In the genomic region with DNA sequence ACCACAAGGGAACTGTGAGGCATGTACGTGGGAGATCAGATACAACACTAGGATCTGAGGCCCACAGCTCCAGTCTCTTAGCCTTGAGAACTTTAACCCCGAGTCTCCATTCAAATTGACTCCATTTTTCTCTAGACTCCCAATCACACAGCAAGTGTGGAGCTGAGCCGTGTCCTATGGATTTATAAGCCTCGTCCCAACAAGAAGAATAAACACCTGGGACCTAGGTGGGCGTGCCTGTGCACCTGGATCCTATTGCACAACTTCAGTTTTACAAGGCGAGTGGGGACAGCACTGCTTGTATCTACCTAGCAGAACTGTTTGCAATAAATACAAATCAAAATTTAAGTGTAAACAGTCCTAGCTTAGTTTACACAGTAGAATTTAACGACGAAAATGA, we compare ENCODE assay signal across 1 mouse cellular context.
TF ChIP-seq lines count a peak whose summit lies in the region.

No protein-coding gene starts in this region.

TF ChIP-seq in CH12.LX, 34 proteins besides CTCF, POLR2A, EP300 and RAD21 (continued from another document):
- TF ChIP-seq NELFE (IDR thresholded peaks at IDR 0.05; ENCODE audit: low read depth, low read length) (no peak), CHD2 (IDR thresholded peaks at IDR 0.05; ENCODE audit: low read length) (no peak), TBP (conservative IDR thresholded peaks at IDR 0.05; ENCODE audit: low read depth, low read length) (no peak)
